Mouse (Mus musculus) midbrain, postnatal 0 days (tissue): ENCODE results near the gene Pitpnm2. TPM values are rescaled to one million over a fixed set of nuclear protein-coding genes. Genes with fewer than 3 reads are reported as not detected.

Experiments
- ATAC-seq: fragments of 200-750 bp; cut with Nextera tagmentation; 2 replicates; pipeline ENCODE4 v1.8.0; 2017; ENCODE audit warnings: moderate number of reproducible peaks, mild to moderate bottlenecking, moderate TSS enrichment, moderate library complexity; ENCODE audit not compliant: low FRiP score
- DNase-seq: peaks from one replicate; pipeline ENCODE4 v3.0.0-alpha.2; 2015; ENCODE audit warnings: low spot score
- H3K27ac ChIP-seq: fragments of 300-500 bp; sonication (generic); 2 replicates; pipeline ENCODE4 v1.5.1; 2014; ENCODE audit warnings: low read depth, mild to moderate bottlenecking, low read length, mixed read lengths
- H3K27me3 ChIP-seq: fragments of 300-500 bp; sonication (generic); 2 replicates; pipeline ENCODE4 v1.6.1; 2014; ENCODE audit warnings: low read length, control low read depth, mixed read lengths; ENCODE audit not compliant: insufficient read depth
- H3K36me3 ChIP-seq: fragments of 300-500 bp; sonication (generic); 2 replicates; pipeline ENCODE4 v1.6.1; 2014; ENCODE audit warnings: low read length, control low read depth, mixed read lengths; ENCODE audit not compliant: insufficient read depth
- H3K4me1 ChIP-seq: fragments of 300-500 bp; sonication (generic); 2 replicates; pipeline ENCODE4 v1.6.1; 2014; ENCODE audit warnings: mild to moderate bottlenecking, control low read depth, antibody characterized with exemption, low read length, mixed read lengths; ENCODE audit not compliant: insufficient read depth
- H3K4me2 ChIP-seq: fragments of 300-500 bp; sonication (generic); 2 replicates; pipeline ENCODE4 v1.6.1; 2014; ENCODE audit warnings: low read depth, mild to moderate bottlenecking, low read length, mixed read lengths; ENCODE audit not compliant: poor library complexity, severe bottlenecking
- H3K4me3 ChIP-seq: fragments of 300-500 bp; sonication (generic); 2 replicates; pipeline ENCODE4 v1.5.1; 2014; ENCODE audit warnings: low read depth, mild to moderate bottlenecking, low read length, moderate library complexity
- H3K9ac ChIP-seq: fragments of 300-500 bp; sonication (generic); replicated peaks from 2 replicates; pipeline ENCODE4 v1.6.1; 2014; ENCODE audit warnings: mild to moderate bottlenecking, low read length, moderate library complexity, mixed read lengths; ENCODE audit not compliant: poor library complexity, severe bottlenecking
- H3K9me3 ChIP-seq: fragments of 300-500 bp; sonication (generic); 2 replicates; pipeline ENCODE4 v1.6.1; 2016; ENCODE audit warnings: low read length, control low read depth
- CTCF ChIP-seq: IDR thresholded peaks from 2 replicates; pipeline ENCODE4 v1.5.1; 2016; ENCODE audit warnings: antibody characterized with exemption, mild to moderate bottlenecking
- WGBS: fragments of 180-500 bp; shearing (Covaris S2); extraction: QIAGEN DNeasy Blood & Tissue Kit; methylation state at CpG from one replicate; pipeline ENCODE4 v1.1.7; 2014; 5-methylcytosine and 5-hydroxymethylcytosine counted together
- polyA plus RNA-seq: library from polyadenylated mRNA; unstranded; fragments of >200 nt; fragmentation: Nextera tagmentation; extraction: Ambion mirVana; gene quantifications from 2 replicates; pipeline ENCODE4 v1.2.1, GENCODE M21; 2015
- total RNA-seq: library from RNA; depleted of rRNA; stranded (reverse); fragments of >200 nt; gene quantifications from 2 replicates; pipeline ENCODE4 v1.2.3, GENCODE M21; 2014

Pitpnm2 gene
- total and polyA plus RNA-seq, 2 experiments from 2014 or later = 10.1 to 66.2 TPM

DNA sequence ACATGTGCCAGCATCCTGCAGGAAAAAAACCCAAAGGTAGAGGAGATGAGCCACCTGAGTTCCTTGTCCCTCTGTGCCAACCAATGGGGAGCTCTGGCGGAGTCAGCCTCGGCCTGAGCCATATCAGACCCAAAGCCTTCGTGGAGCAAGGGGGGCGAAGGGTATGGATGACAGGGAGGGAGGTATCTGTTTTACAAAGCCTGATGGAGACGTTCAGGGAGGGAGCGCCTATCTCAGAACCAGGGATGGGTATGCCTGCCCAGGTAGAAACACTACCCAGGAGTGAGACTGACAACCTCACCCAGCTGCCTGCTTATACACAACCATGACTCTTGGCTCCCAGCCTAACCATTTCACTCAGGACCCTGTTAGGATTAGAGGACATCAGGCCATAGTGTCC is 33.2 kb downstream of the Pitpnm2 start:
- Histone ChIP-seq H3K4me3 (no peak overlapping the region), H3K36me3 (no peaks in the 10 kb centered on the region; the same call in 1 of the 2 replicates), H3K9me3 (no peaks in the 10 kb centered on the region), H3K4me1 (no peaks in the 10 kb centered on the region), H3K27me3 (no peaks in the 10 kb centered on the region), H3K9ac (no peak overlapping the region), H3K27ac (no peak overlapping the region), H3K4me2 (no peak overlapping the region)
- DNase-seq (no peak), ATAC-seq (no peak)
- no peak for TF ChIP-seq CTCF
- WGBS = 93% methylated on average over 6 of the region's 6 CpGs

DNA sequence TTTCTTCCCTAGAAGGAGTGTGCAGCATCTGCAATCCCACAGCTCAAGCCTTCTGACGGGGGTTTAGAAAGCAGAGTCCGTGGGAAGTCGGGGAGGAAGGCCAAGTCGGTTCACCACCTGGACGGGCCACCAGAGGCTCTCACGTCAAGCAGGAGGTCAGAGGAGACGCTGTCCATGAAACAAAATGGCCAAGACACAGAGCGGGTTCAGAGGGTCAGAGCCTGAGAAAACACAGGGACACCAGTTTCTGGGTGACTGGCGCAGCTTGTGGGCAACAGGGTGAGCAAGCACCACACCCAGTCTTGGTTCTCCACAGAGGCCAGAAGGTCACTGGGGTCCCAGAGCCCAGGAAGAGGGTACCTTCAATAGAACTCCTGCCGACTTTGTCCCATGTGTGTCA is 33.9 kb downstream of the Pitpnm2 start:
- DNase-seq = no peak

DNA sequence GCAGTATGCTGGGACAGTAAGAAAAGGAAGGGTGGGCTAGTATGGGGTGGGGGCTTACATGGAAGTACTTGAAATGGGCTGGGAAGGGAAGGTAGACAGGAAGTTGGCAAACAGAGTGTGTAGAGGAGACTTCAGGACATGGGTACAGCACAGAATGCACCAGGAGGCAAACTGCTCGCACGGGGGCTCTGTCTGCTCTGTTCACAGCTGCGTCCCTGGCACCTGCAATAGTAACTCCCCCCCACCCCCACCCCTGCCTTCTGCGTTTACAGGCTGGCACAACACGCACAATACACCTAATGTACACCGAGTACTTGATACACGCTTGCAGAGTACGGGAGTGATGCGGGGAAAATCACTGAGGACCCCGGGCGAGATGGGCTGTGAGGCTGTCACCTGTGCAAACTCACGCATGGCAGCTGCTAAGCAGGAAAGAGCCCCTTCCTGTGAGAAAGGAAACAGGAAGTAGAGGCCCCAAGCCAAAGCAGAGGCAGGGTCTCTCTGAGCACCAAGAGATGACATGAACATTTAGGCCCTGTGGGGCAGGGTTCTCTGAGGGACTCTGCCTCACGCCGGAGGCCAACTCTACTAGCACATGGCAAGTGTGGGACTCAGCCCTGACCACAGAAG is 34.9 kb downstream of the Pitpnm2 start:
- DNase-seq (no peak), ATAC-seq (no peak)
- Histone ChIP-seq H3K27me3 (no peaks in the 10 kb centered on the region), H3K4me2 (no peak overlapping the region), H3K9ac (no peak overlapping the region), H3K4me1 (peaks cover 2% of the 10 kb centered on the region; the same call in 1 of the 2 replicates), H3K27ac (no peak overlapping the region), H3K36me3 (no peaks in the 10 kb centered on the region; the same call in 1 of the 2 replicates), H3K9me3 (no peaks in the 10 kb centered on the region), H3K4me3 (no peak overlapping the region)
- TF ChIP-seq CTCF = no peak
- 93% methylated on average over 14 of the region's 14 CpGs for WGBS

More for the DNA sequence above, 33.9 kb downstream of the Pitpnm2 start:
- Histone ChIP-seq H3K9ac (no peak overlapping the region), H3K4me3 (no peak overlapping the region), H3K27ac (no peak overlapping the region), H3K36me3 (no peaks in the 10 kb centered on the region; the same call in 1 of the 2 replicates), H3K4me2 (no peak overlapping the region), H3K9me3 (no peaks in the 10 kb centered on the region), H3K27me3 (no peaks in the 10 kb centered on the region), H3K4me1 (no peaks in the 10 kb centered on the region)
- no peak for ATAC-seq
- 86% methylated on average over 10 of the region's 10 CpGs for WGBS
- no peak for TF ChIP-seq CTCF

DNA sequence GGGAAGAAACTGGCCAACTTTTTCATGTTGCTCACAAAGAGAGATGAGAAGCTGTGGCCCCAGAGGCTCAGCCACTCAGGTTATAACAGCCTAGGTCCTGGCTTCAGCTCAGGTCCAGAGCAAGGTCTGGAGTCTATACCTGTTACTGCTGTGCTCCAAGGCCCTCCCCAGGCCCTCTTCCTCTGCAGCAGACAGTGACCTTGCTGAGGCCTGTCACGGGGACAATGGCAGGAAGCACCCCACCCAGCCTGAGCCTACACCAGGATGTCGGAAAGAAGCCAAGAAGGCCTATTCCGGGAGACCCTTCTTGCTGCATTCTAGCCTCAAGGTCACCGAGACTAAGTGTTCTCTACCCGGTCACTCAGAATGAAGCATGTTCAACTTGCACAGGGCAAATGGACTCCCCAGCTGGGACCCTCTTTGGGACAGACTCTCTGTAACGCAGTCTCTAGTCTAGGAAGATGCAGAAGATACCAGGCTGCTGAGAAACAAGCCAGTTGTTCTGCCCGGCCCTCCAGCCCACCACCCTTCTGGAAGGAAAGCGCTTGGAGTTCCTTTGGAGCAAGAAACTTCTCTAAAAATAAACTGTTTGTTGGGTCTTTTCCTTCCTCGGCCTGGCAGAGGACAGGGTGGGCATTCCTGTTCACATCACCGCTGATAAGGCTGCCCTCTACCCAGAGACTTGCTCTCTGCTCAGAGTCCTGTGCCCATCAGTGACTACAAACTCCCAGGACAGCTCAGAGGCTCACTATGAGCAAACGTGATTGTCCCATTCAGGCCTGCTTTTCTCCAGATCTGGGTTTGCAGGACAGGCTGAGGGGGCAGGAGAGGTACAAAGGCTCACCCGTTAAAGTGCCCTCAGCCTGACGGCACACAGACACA is 35.7 kb downstream of the Pitpnm2 start:
- ATAC-seq = no peak
- 84% methylated on average over 13 of the region's 13 CpGs for WGBS
- Histone ChIP-seq H3K4me2 (no peak overlapping the region), H3K36me3 (no peaks in the 10 kb centered on the region; the same call in 1 of the 2 replicates), H3K9me3 (no peaks in the 10 kb centered on the region), H3K4me1 (peaks cover 2% of the 10 kb centered on the region; the same call in 1 of the 2 replicates), H3K27me3 (no peaks in the 10 kb centered on the region), H3K27ac (peak overlapping the region; percentile 26; the same call in 1 of the 2 replicates), H3K4me3 (no peak overlapping the region), H3K9ac (0 out of 2 replicates have a peak overlapping the region, but pooled peaks have one; percentile 13)
- no peak for DNase-seq
- TF ChIP-seq CTCF = no peak

DNA sequence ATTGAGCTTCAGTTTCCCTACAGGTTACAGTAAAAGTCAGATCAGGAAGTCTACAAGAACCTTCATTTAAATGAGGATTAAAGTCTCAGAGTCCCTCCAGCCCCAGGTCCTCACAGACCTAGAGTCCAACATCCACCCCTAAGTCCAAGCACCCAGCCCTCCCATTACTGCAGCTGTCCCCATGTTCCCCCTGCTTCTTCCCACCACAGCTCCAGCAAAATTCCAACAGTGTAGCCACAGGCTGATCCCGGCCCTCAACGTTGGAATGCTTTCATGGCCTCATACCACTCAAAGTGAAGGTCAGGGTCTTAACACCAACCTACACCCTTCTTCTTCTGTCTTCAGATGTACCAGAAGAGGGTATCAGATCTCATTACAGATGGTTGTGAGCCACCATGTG is 37.9 kb downstream of the Pitpnm2 start:
- no peak for ATAC-seq
- no peaks in the 10 kb centered on the region; the same call in 1 of the 2 replicates for H3K36me3 ChIP-seq
- H3K27me3 ChIP-seq = no peaks in the 10 kb centered on the region
- no peak overlapping the region for H3K9ac ChIP-seq
- no peak overlapping the region for H3K4me2 ChIP-seq
- H3K27ac ChIP-seq = no peak overlapping the region
- 79% methylated on average over 2 of the region's 2 CpGs for WGBS
- H3K4me3 ChIP-seq = no peak overlapping the region
- no peak for DNase-seq
- TF ChIP-seq CTCF = no peak
- H3K4me1 ChIP-seq = peaks cover 3% of the 10 kb centered on the region; the same call in 1 of the 2 replicates
- no peaks in the 10 kb centered on the region for H3K9me3 ChIP-seq

DNA sequence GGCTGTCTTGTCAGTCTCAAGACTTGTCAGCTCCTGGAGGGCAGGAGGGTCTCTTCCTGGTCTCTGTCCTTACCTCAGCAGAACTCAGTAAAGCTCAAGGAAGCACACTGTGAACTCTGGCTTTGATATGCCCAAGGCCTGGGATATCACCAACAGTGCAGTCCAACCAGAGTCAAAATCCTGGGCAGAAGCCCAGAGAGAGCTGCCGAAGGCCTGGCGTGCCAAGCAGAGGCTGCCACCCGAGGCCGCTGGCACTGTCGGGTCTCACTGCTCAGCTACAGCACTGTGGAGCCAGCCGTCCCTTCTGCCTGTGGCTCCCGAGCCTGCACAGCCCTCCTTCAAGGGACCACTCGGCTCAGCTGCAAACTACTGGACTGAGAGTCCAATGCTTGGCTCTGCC is 38.3 kb downstream of the Pitpnm2 start:
- 77% methylated on average over 8 of the region's 8 CpGs for WGBS
- no peak overlapping the region for H3K9ac ChIP-seq

More for the DNA sequence above, 38.3 kb downstream of the Pitpnm2 start:
- ATAC-seq (0 out of 2 replicates have a peak, but pooled peaks have one; percentile 56), DNase-seq (peak; percentile 72)
- Histone ChIP-seq H3K27me3 (no peaks in the 10 kb centered on the region), H3K4me1 (peaks cover 7% of the 10 kb centered on the region; the same call in 1 of the 2 replicates), H3K4me3 (no peak overlapping the region), H3K27ac (no peak overlapping the region), H3K36me3 (no peaks in the 10 kb centered on the region; the same call in 1 of the 2 replicates), H3K4me2 (no peak overlapping the region), H3K9me3 (no peaks in the 10 kb centered on the region)
- no peak for TF ChIP-seq CTCF
